Mouse (Mus musculus): Measurements from ENCODE around the gene Tgfbr2.

Gene Tgfbr2

GRCm38 (mm10) chr9:116115875-116116274 lies 59.3 kb downstream of the Tgfbr2 start:
- DNase-seq (ENCODE audit: low read depth, low spot score) = no peak

- no peak for DNase-seq (ENCODE audit: low read depth, low spot score)
These were observed 60.8 kb downstream of the Tgfbr2 start for GRCm38 (mm10) chr9:116114339-116114738.

- no peak for DNase-seq (ENCODE audit: low read depth, low spot score)
These were observed 63.8 kb downstream of the Tgfbr2 start for GRCm38 (mm10) chr9:116111149-116111970.

- DNase-seq (ENCODE audit: low read depth, low spot score) = no peak
These were observed 66.4 kb downstream of the Tgfbr2 start for GRCm38 (mm10) chr9:116108729-116109128.

- no peak for DNase-seq (ENCODE audit: low read depth, low spot score)
These were observed 70.4 kb downstream of the Tgfbr2 start for GRCm38 (mm10) chr9:116104770-116105169.

GRCm38 (mm10) chr9:116101842-116102241 lies 73.3 kb downstream of the Tgfbr2 start:
- DNase-seq (ENCODE audit: low read depth, low spot score) = no peak

- no peak for DNase-seq (ENCODE audit: low read depth, low spot score)
These were observed 75.1 kb downstream of the Tgfbr2 start for GRCm38 (mm10) chr9:116100015-116100414.

- DNase-seq (ENCODE audit: low read depth, low spot score) = no peak
These were observed 75.6 kb downstream of the Tgfbr2 start for GRCm38 (mm10) chr9:116099596-116099993.

- no peak for DNase-seq (ENCODE audit: low read depth, low spot score)
These were observed 76.2 kb downstream of the Tgfbr2 start for GRCm38 (mm10) chr9:116098724-116099595.

- DNase-seq (ENCODE audit: low read depth, low spot score) = no peak
These were observed 83.2 kb downstream of the Tgfbr2 start for GRCm38 (mm10) chr9:116091921-116092320.

- DNase-seq (ENCODE audit: low read depth, low spot score) = no peak
These were observed 83.9 kb downstream of the Tgfbr2 start for GRCm38 (mm10) chr9:116091101-116091841.

- DNase-seq (ENCODE audit: low read depth, low spot score) = no peak
These were observed 84.9 kb downstream of the Tgfbr2 start for GRCm38 (mm10) chr9:116090296-116090695.

GRCm38 (mm10) chr9:116088912-116089311 lies 86.2 kb downstream of the Tgfbr2 start:
- DNase-seq (ENCODE audit: low read depth, low spot score) = no peak

GRCm38 (mm10) chr9:116087880-116088279 lies 87.3 kb downstream of the Tgfbr2 start:
- DNase-seq (ENCODE audit: low read depth, low spot score) = no peak

GRCm38 (mm10) chr9:116087263-116087662 lies 87.9 kb downstream of the Tgfbr2 start:
- no peak for DNase-seq (ENCODE audit: low read depth, low spot score)

- DNase-seq (ENCODE audit: low read depth, low spot score) = no peak
These were observed 89.2 kb downstream of the Tgfbr2 start for GRCm38 (mm10) chr9:116085999-116086398.

- no peak for DNase-seq (ENCODE audit: low read depth, low spot score)
These were observed 90.7 kb downstream of the Tgfbr2 start for GRCm38 (mm10) chr9:116084324-116084931.

- DNase-seq (ENCODE audit: low read depth, low spot score) = no peak
These were observed 91.3 kb downstream of the Tgfbr2 start for GRCm38 (mm10) chr9:116083726-116084323.

GRCm38 (mm10) chr9:116083300-116083699 lies 91.9 kb downstream of the Tgfbr2 start:
- DNase-seq (ENCODE audit: low read depth, low spot score) = no peak

GRCm38 (mm10) chr9:116081781-116082180 lies 93.4 kb downstream of the Tgfbr2 start:
- no peak for DNase-seq (ENCODE audit: low read depth, low spot score)

- no peak for DNase-seq (ENCODE audit: low read depth, low spot score)
These were observed 97.7 kb downstream of the Tgfbr2 start for GRCm38 (mm10) chr9:116077419-116077818.
